Mouse (Mus musculus): ENCODE measurements at regions not wholly inside any gene's neighbourhood (a gene's known extent, or its start where the extent isn't known, plus 50 kb on each side); places are given as distances from the start of the nearest gene placed in this dataset.

GRCm38 (mm10) chr15:84616880-84617279, 52.5 kb upstream of the Prr5 start:
- peak in 1 of 2 experiments; percentile 30 for DNase-seq (ENCODE audit: low read depth in 1 of 2, low spot score in 2 of 2)

- peak; percentile 49 to 73 for DNase-seq (ENCODE audit: low read depth in 1 of 2, low spot score in 2 of 2)
Measured at GRCm38 (mm10) chr15:84613536-84614527, 55.6 kb upstream of the Prr5 start.

- DNase-seq (ENCODE audit: low read depth in 1 of 2, low spot score in 2 of 2): no peak
Measured at GRCm38 (mm10) chr15:84612961-84613360, 55.3 kb upstream of the Rtl6 start.

GRCm38 (mm10) chr15:84609825-84610442, 52.3 kb upstream of the Rtl6 start:
- DNase-seq (ENCODE audit: low read depth in 1 of 2, low spot score in 2 of 2): peak in 1 of 2 experiments; percentile 17

GRCm38 (mm10) chr15:84609063-84609462, 51.4 kb upstream of the Rtl6 start:
- no peak for DNase-seq (ENCODE audit: low read depth in 1 of 2, low spot score in 2 of 2)

Measured in monocyte, adult 2 months (primary cell).